Mouse (Mus musculus): ENCODE results near the gene Foxo3. TPM values are rescaled to one million over a fixed set of nuclear protein-coding genes. Genes with fewer than 3 reads are reported as not detected.

Foxo3 gene
- polyA plus RNA-seq, 1 experiment from 2014 or later = 8.0 TPM

- H3K4me1 ChIP-seq (replicated peaks; ENCODE audit: control insufficient read depth, insufficient read depth) = no peaks in the 10 kb centered on the region
- TF ChIP-seq EP300 (optimal IDR thresholded peaks at IDR 0.05) (no peak), CTCF (IDR thresholded peaks at IDR 0.05; ENCODE audit: low read depth) (no peak)
- no peak overlapping the region for H3K4me2 ChIP-seq (replicated peaks; ENCODE audit: low read depth)
- no peaks in the 10 kb centered on the region for H3K27me3 ChIP-seq (ENCODE audit: control insufficient read depth, insufficient read depth, low read length)
- no peak overlapping the region for H3K9ac ChIP-seq (ENCODE audit: low read length)
- peaks cover 19% of the 10 kb centered on the region for H3K36me3 ChIP-seq (ENCODE audit: control insufficient read depth, insufficient read depth, low read length)
- no peak for ATAC-seq (ENCODE audit: low FRiP score, low TSS enrichment)
- no peak for DNase-seq (ENCODE audit: low spot score)
- H3K4me3 ChIP-seq (ENCODE audit: low read depth, low read length) = no peak overlapping the region
- H3K27ac ChIP-seq (replicated peaks) = no peak overlapping the region
- 69% methylated on average over 3 of the region's 3 CpGs for WGBS
- no peaks in the 10 kb centered on the region for H3K9me3 ChIP-seq (ENCODE audit: control insufficient read depth, low read length)
These were observed 14.5 kb downstream of the Foxo3 start for GRCm38 (mm10) chr10:42262061-42262460.

- H3K4me2 ChIP-seq (replicated peaks; ENCODE audit: low read depth) = no peak overlapping the region
These were observed 15.5 kb downstream of the Foxo3 start for GRCm38 (mm10) chr10:42261103-42261502.

GRCm38 (mm10) chr10:42260523-42260922 lies 16.0 kb downstream of the Foxo3 start:
- H3K4me1 ChIP-seq (replicated peaks; ENCODE audit: control insufficient read depth, insufficient read depth) = no peaks in the 10 kb centered on the region
- ATAC-seq (ENCODE audit: low FRiP score, low TSS enrichment) (no peak), DNase-seq (ENCODE audit: low spot score) (no peak)
- no peak overlapping the region for H3K4me2 ChIP-seq (replicated peaks; ENCODE audit: low read depth)
- H3K9me3 ChIP-seq (ENCODE audit: control insufficient read depth, low read length) = no peaks in the 10 kb centered on the region
- no peak overlapping the region for H3K9ac ChIP-seq (ENCODE audit: low read length)
- no peak overlapping the region for H3K27ac ChIP-seq (replicated peaks)
- TF ChIP-seq CTCF (IDR thresholded peaks at IDR 0.05; ENCODE audit: low read depth) (no peak), EP300 (optimal IDR thresholded peaks at IDR 0.05) (no peak)
- H3K36me3 ChIP-seq (ENCODE audit: control insufficient read depth, insufficient read depth, low read length) = peaks cover 5% of the 10 kb centered on the region; the same call in 1 of the 2 replicates
- H3K4me3 ChIP-seq (ENCODE audit: low read depth, low read length) = no peak overlapping the region
- no peaks in the 10 kb centered on the region for H3K27me3 ChIP-seq (ENCODE audit: control insufficient read depth, insufficient read depth, low read length)
- WGBS = 42% methylated on average over 8 of the region's 8 CpGs

More at GRCm38 (mm10) chr10:42261103-42261502, 15.5 kb downstream of the Foxo3 start:
- no peaks in the 10 kb centered on the region for H3K9me3 ChIP-seq (ENCODE audit: control insufficient read depth, low read length)
- no peaks in the 10 kb centered on the region for H3K27me3 ChIP-seq (ENCODE audit: control insufficient read depth, insufficient read depth, low read length)
- H3K4me3 ChIP-seq (ENCODE audit: low read depth, low read length) = no peak overlapping the region
- WGBS = 84% methylated on average over 8 of the region's 8 CpGs
- TF ChIP-seq EP300 (optimal IDR thresholded peaks at IDR 0.05) (no peak), CTCF (IDR thresholded peaks at IDR 0.05; ENCODE audit: low read depth) (no peak)
- DNase-seq (ENCODE audit: low spot score) = no peak
- H3K27ac ChIP-seq (replicated peaks) = no peak overlapping the region
- no peak overlapping the region for H3K9ac ChIP-seq (ENCODE audit: low read length)
- no peak for ATAC-seq (ENCODE audit: low FRiP score, low TSS enrichment)
- H3K4me1 ChIP-seq (replicated peaks; ENCODE audit: control insufficient read depth, insufficient read depth) = no peaks in the 10 kb centered on the region
- peaks cover 11% of the 10 kb centered on the region for H3K36me3 ChIP-seq (ENCODE audit: control insufficient read depth, insufficient read depth, low read length)

- no peak overlapping the region for H3K9ac ChIP-seq (ENCODE audit: low read length)
- H3K27me3 ChIP-seq (ENCODE audit: control insufficient read depth, insufficient read depth, low read length) = no peaks in the 10 kb centered on the region
- H3K4me1 ChIP-seq (replicated peaks; ENCODE audit: control insufficient read depth, insufficient read depth) = no peaks in the 10 kb centered on the region
- TF ChIP-seq EP300 (optimal IDR thresholded peaks at IDR 0.05) = no peak
- TF ChIP-seq CTCF (IDR thresholded peaks at IDR 0.05; ENCODE audit: low read depth) = no peak
- 63% methylated on average over 4 of the region's 4 CpGs for WGBS
- H3K4me2 ChIP-seq (replicated peaks; ENCODE audit: low read depth) = no peak overlapping the region
- DNase-seq (ENCODE audit: low spot score) (no peak), ATAC-seq (ENCODE audit: low FRiP score, low TSS enrichment) (no peak)
- no peaks in the 10 kb centered on the region for H3K9me3 ChIP-seq (ENCODE audit: control insufficient read depth, low read length)
- no peak overlapping the region for H3K27ac ChIP-seq (replicated peaks)
- no peak overlapping the region for H3K4me3 ChIP-seq (ENCODE audit: low read depth, low read length)
- H3K36me3 ChIP-seq (ENCODE audit: control insufficient read depth, insufficient read depth, low read length) = peaks cover 4% of the 10 kb centered on the region; the same call in 1 of the 2 replicates
These were observed 17.0 kb downstream of the Foxo3 start for GRCm38 (mm10) chr10:42259602-42260001.

DNA sequence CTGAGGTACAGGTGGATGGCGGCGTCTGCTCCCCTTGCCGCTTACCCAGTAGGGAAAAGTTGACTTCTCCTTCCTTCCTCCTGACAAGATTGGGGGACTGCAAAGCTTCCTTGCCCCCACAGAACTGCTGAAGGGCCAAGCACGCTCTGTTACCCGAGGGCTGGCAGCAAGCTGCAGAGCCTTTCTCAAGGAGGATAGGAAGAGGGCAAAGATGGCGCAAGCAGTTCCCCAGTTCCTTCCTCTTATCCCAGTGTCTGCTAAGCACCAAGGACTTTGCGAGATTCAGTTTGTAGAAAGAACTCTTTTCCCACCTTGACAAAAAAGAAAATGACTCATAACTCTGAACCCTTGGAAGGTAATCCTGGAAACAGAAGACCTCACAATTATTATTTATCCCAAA lies 18.6 kb downstream of the Foxo3 start:
- no peaks in the 10 kb centered on the region for H3K9me3 ChIP-seq (ENCODE audit: control insufficient read depth, low read length)
- no peak overlapping the region for H3K27ac ChIP-seq (replicated peaks)
- no peak overlapping the region for H3K4me2 ChIP-seq (replicated peaks; ENCODE audit: low read depth)
- no peak for TF ChIP-seq EP300 (optimal IDR thresholded peaks at IDR 0.05)
- no peak for TF ChIP-seq CTCF (IDR thresholded peaks at IDR 0.05; ENCODE audit: low read depth)
- no peak for ATAC-seq (ENCODE audit: low FRiP score, low TSS enrichment)
- peaks cover 4% of the 10 kb centered on the region; the same call in 1 of the 2 replicates for H3K36me3 ChIP-seq (ENCODE audit: control insufficient read depth, insufficient read depth, low read length)
- no peak overlapping the region for H3K4me3 ChIP-seq (ENCODE audit: low read depth, low read length)
- DNase-seq (ENCODE audit: low spot score) = no peak
- no peak overlapping the region for H3K9ac ChIP-seq (ENCODE audit: low read length)
- no peaks in the 10 kb centered on the region for H3K27me3 ChIP-seq (ENCODE audit: control insufficient read depth, insufficient read depth, low read length)
- 83% methylated on average over 7 of the region's 7 CpGs for WGBS
- peaks cover under 1% of the 10 kb centered on the region; the same call in 1 of the 2 replicates for H3K4me1 ChIP-seq (replicated peaks; ENCODE audit: control insufficient read depth, insufficient read depth)

GRCm38 (mm10) chr10:42254788-42255187 lies 21.8 kb downstream of the Foxo3 start:
- ATAC-seq (ENCODE audit: low FRiP score, low TSS enrichment) = no peak
- Histone ChIP-seq H3K27me3 (ENCODE audit: control insufficient read depth, insufficient read depth, low read length) (no peaks in the 10 kb centered on the region), H3K4me1 (replicated peaks; ENCODE audit: control insufficient read depth, insufficient read depth) (peaks cover 14% of the 10 kb centered on the region), H3K4me2 (replicated peaks; ENCODE audit: low read depth) (no peak overlapping the region), H3K36me3 (ENCODE audit: control insufficient read depth, insufficient read depth, low read length) (peaks cover 4% of the 10 kb centered on the region; the same call in 1 of the 2 replicates), H3K9ac (ENCODE audit: low read length) (no peak overlapping the region), H3K27ac (replicated peaks) (no peak overlapping the region; the same call in 1 of the 2 replicates), H3K4me3 (ENCODE audit: low read depth, low read length) (no peak overlapping the region), H3K9me3 (ENCODE audit: control insufficient read depth, low read length) (no peaks in the 10 kb centered on the region)
- WGBS = 90% methylated on average over 5 of the region's 5 CpGs
- TF ChIP-seq CTCF (IDR thresholded peaks at IDR 0.05; ENCODE audit: low read depth) (no peak), EP300 (optimal IDR thresholded peaks at IDR 0.05) (no peak)
- DNase-seq (ENCODE audit: low spot score) = no peak

All from stomach, postnatal 0 days (tissue).